Mouse (Mus musculus) intestine, embryonic 14.5 days (tissue): ENCODE results near the gene Tfap2d. TPM values are rescaled to one million over a fixed set of nuclear protein-coding genes. Genes with fewer than 3 reads are reported as not detected.

Source experiments
- ATAC-seq: fragments of 200-750 bp; cut with Nextera tagmentation; replicated peaks from 2 replicates; pipeline ENCODE4 v1.8.0; 2017; ENCODE audit warnings: low read depth, moderate number of reproducible peaks, moderate TSS enrichment, moderate library complexity; ENCODE audit not compliant: low FRiP score, low TSS enrichment
- DNase-seq: peaks from one replicate; pipeline ENCODE4 v3.0.0-alpha.2; 2018; ENCODE audit warnings: low spot score
- H3K27ac ChIP-seq: fragments of 300-500 bp; sonication (generic); 2 replicates; pipeline ENCODE4 v1.5.1; 2014; ENCODE audit warnings: low read depth, mild to moderate bottlenecking, control low read depth
- H3K27me3 ChIP-seq: fragments of 300-500 bp; sonication (generic); replicated peaks from 2 replicates; pipeline ENCODE4 v1.6.1; 2014; ENCODE audit warnings: low read length, control low read depth; ENCODE audit not compliant: control insufficient read depth, insufficient read depth
- H3K36me3 ChIP-seq: fragments of 300-500 bp; sonication (generic); 2 replicates; pipeline ENCODE4 v1.6.1; 2014; ENCODE audit warnings: low read length, control low read depth; ENCODE audit not compliant: control insufficient read depth, insufficient read depth
- H3K4me1 ChIP-seq: fragments of 300-500 bp; sonication (generic); replicated peaks from 2 replicates; pipeline ENCODE4 v1.6.1; 2014; ENCODE audit warnings: low read length, control low read depth, mixed read lengths; ENCODE audit not compliant: control insufficient read depth, insufficient read depth
- H3K4me2 ChIP-seq: fragments of 300-500 bp; sonication (generic); 2 replicates; pipeline ENCODE4 v1.6.1; 2014; ENCODE audit warnings: low read length
- H3K4me3 ChIP-seq: fragments of 300-500 bp; sonication (generic); 2 replicates; pipeline ENCODE4 v1.5.1; 2014; ENCODE audit warnings: low read depth, low read length, control low read depth, mixed read lengths
- H3K9ac ChIP-seq: fragments of 300-500 bp; sonication (generic); 2 replicates; pipeline ENCODE4 v1.6.1; 2014; ENCODE audit warnings: mild to moderate bottlenecking, low read length
- H3K9me3 ChIP-seq: fragments of 300-500 bp; sonication (generic); 2 replicates; pipeline ENCODE4 v1.6.1; 2016; ENCODE audit warnings: low read length, control low read depth; ENCODE audit not compliant: control insufficient read depth
- WGBS: fragments of 180-500 bp; shearing (Covaris S2); extraction: QIAGEN DNeasy Blood & Tissue Kit; methylation state at CpG from one replicate; pipeline ENCODE4 v1.1.7; 2014; 5-methylcytosine and 5-hydroxymethylcytosine counted together
- polyA plus RNA-seq: library from polyadenylated mRNA; unstranded; fragments of >200 nt; fragmentation: Nextera tagmentation; extraction: Ambion mirVana; gene quantifications from 2 replicates; pipeline ENCODE4 v1.2.1, GENCODE M21; 2014

The Tfap2d gene
- polyA plus RNA-seq, 1 experiment from 2014 or later: not detected

DNA sequence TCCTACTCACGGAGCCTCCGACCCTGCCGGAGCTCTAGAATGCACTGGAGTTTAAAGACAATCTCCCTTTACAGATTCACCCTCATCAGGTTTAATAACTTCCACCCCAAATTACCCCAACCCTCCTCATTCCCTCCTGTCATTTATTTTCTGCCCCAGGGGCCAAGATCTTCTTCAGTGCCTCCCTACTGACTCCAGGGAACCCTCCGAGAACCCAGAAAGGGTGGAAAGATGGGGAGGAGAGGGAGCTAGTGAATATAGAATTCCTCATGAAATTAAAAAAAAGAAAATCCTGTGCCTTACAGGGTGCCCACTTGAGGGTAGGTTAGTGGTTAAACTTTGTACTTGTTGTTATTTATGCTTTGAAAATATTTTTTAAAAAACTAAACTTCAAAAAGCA, 104.8 kb downstream of the Tfap2d start:
- DNase-seq: no peak
- Histone ChIP-seq H3K4me3 (no peak overlapping the region), H3K4me2 (no peak overlapping the region), H3K4me1 (no peaks in the 10 kb centered on the region), H3K36me3 (no peaks in the 10 kb centered on the region), H3K27me3 (peaks cover 70% of the 10 kb centered on the region), H3K9me3 (no peaks in the 10 kb centered on the region), H3K9ac (no peak overlapping the region), H3K27ac (no peak overlapping the region)
- no peak for ATAC-seq
- 4% methylated on average over 4 of the region's 4 CpGs for WGBS

DNA sequence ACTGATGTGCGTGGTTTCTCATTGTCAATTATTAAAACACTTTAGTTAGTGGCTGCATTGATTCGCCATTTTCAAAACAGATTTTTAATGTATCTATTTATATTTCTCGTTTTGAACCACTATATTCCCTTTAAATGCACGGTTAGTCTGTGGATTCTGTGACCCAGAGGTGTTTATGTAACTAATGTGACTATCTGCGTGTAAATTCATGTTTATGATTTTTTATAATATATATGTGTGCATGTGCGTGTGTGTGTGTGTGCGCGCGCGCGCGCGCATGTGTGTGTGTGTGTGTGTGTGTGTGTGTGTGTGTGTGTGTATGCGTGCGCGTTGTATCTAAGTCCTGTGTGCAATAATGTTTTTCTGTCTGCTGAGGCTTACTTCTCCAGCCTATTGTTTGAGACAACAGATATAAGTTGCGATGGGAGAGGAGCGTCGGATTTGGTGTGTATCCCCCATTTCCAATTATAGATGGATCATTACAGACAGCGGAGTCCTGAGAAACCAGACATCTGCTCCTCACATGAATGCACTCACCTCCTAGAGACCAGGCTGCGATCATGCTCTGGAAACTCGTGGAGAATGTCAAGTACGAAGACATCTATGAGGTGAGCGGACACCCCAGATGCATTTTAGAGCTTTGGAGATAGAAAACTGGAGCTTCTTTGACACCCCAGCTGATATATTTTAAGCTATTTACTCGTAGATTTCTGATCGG, 106.0 kb downstream of the Tfap2d start, which contains the start of gene Tfap2b:
Tfap2b (plus strand) TSS at position 274 of the 718 bp plus-strand sequence.
- H3K36me3 ChIP-seq: no peaks in the 10 kb centered on the region
- DNase-seq: peak; percentile 72
- 2% methylated on average over 26 of the region's 26 CpGs for WGBS
- H3K4me2 ChIP-seq: peak within 1 kb of the TSS; percentile 39
- H3K9me3 ChIP-seq: no peaks in the 10 kb centered on the region
- H3K4me3 ChIP-seq: peak within 1 kb of the TSS; percentile 19; the same call in 1 of the 2 replicates
- ATAC-seq: no peak
- peaks cover 76% of the 10 kb centered on the region for H3K27me3 ChIP-seq
- no peak within 1 kb of the TSS for H3K9ac ChIP-seq
- H3K27ac ChIP-seq: no peak within 1 kb of the TSS
- no peaks in the 10 kb centered on the region for H3K4me1 ChIP-seq

- no peak overlapping the region for H3K4me3 ChIP-seq
- no peak overlapping the region for H3K9ac ChIP-seq
- peaks cover 81% of the 10 kb centered on the region for H3K27me3 ChIP-seq
- no peaks in the 10 kb centered on the region for H3K4me1 ChIP-seq
- H3K9me3 ChIP-seq: no peaks in the 10 kb centered on the region
- no peaks in the 10 kb centered on the region for H3K36me3 ChIP-seq
- DNase-seq: no peak
- peak overlapping the region; percentile 39; the same call in 1 of the 2 replicates for H3K4me2 ChIP-seq
- WGBS: under 1% methylated on average over 10 of the region's 10 CpGs
- H3K27ac ChIP-seq: no peak overlapping the region
- no peak for ATAC-seq
Observed at GRCm38 (mm10) chr1:19209359-19209745, 106.5 kb downstream of the Tfap2d start.

GRCm38 (mm10) chr1:19209776-19210175, 107.0 kb downstream of the Tfap2d start:
- peaks cover 85% of the 10 kb centered on the region for H3K27me3 ChIP-seq
- DNase-seq: peak; percentile 81

GRCm38 (mm10) chr1:19210215-19211032, 107.6 kb downstream of the Tfap2d start:
- no peaks in the 10 kb centered on the region for H3K9me3 ChIP-seq
- peak; percentile 72 for DNase-seq
- H3K9ac ChIP-seq: no peak overlapping the region
- H3K4me2 ChIP-seq: peak overlapping the region; percentile 39
- no peaks in the 10 kb centered on the region for H3K4me1 ChIP-seq
- H3K27ac ChIP-seq: no peak overlapping the region
- WGBS: under 1% methylated on average over 30 of the region's 30 CpGs
- H3K36me3 ChIP-seq: no peaks in the 10 kb centered on the region
- peaks cover 92% of the 10 kb centered on the region for H3K27me3 ChIP-seq
- 0 out of 2 replicates have a peak, but pooled peaks have one; percentile 45 for ATAC-seq
- peak overlapping the region; percentile 19 for H3K4me3 ChIP-seq

More at GRCm38 (mm10) chr1:19209776-19210175, 107.0 kb downstream of the Tfap2d start:
- Histone ChIP-seq H3K4me3 (peak overlapping the region; percentile 19), H3K9ac (no peak overlapping the region), H3K9me3 (no peaks in the 10 kb centered on the region), H3K4me1 (no peaks in the 10 kb centered on the region), H3K36me3 (no peaks in the 10 kb centered on the region), H3K27ac (no peak overlapping the region), H3K4me2 (peak overlapping the region; percentile 39)
- ATAC-seq: 0 out of 2 replicates have a peak, but pooled peaks have one; percentile 25
- 0% methylated on average over 31 of the region's 31 CpGs for whole genome bisulfite sequencing

GRCm38 (mm10) chr1:19211033-19211405, 108.2 kb downstream of the Tfap2d start:
- WGBS: 1% methylated on average over 8 of the region's 8 CpGs
- peaks cover 94% of the 10 kb centered on the region for H3K27me3 ChIP-seq
- no peak overlapping the region for H3K4me2 ChIP-seq
- DNase-seq: no peak
- H3K36me3 ChIP-seq: no peaks in the 10 kb centered on the region
- no peak overlapping the region for H3K9ac ChIP-seq
- no peaks in the 10 kb centered on the region for H3K9me3 ChIP-seq
- ATAC-seq: no peak
- H3K4me3 ChIP-seq: no peak overlapping the region
- H3K4me1 ChIP-seq: no peaks in the 10 kb centered on the region
- no peak overlapping the region for H3K27ac ChIP-seq

- Histone ChIP-seq H3K4me2 (no peak overlapping the region), H3K9me3 (no peaks in the 10 kb centered on the region), H3K27me3 (peaks cover 97% of the 10 kb centered on the region), H3K9ac (no peak overlapping the region), H3K36me3 (no peaks in the 10 kb centered on the region), H3K4me3 (no peak overlapping the region), H3K4me1 (no peaks in the 10 kb centered on the region), H3K27ac (no peak overlapping the region)
- no peak for ATAC-seq
- DNase-seq: no peak
- WGBS: under 1% methylated on average over 15 of the region's 15 CpGs
Observed at GRCm38 (mm10) chr1:19211546-19212154, 108.8 kb downstream of the Tfap2d start.

DNA sequence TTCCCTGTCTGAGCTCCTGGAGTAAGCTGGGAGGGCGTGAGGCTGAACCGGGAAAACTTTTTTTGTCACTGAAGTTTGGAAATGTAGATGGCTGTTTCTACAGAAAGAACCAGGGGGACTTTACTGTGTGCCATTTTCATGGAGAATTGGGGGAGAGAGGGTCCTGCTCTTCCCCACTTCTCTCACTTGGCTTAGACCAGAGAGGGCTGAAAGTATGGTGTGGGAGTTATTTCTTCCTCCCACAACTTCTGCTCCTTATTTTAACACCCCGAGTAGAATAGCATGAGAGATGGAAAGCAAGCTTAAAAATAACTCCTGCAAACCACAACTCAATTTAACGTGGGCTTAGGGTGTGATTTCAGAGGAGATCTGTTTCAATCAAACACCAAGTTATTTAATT, 109.9 kb downstream of the Tfap2d start:
- DNase-seq: no peak
- no peaks in the 10 kb centered on the region for H3K36me3 ChIP-seq
- H3K4me3 ChIP-seq: no peak overlapping the region
- ATAC-seq: no peak
- H3K4me1 ChIP-seq: no peaks in the 10 kb centered on the region
- H3K27ac ChIP-seq: no peak overlapping the region
- 1% methylated on average over 4 of the region's 4 CpGs for WGBS
- no peak overlapping the region for H3K9ac ChIP-seq
- no peaks in the 10 kb centered on the region for H3K9me3 ChIP-seq
- peaks cover 97% of the 10 kb centered on the region for H3K27me3 ChIP-seq
- no peak overlapping the region for H3K4me2 ChIP-seq
